Mouse (Mus musculus) lung, embryonic 15.5 days (tissue): ENCODE measurements at regions not wholly inside any gene's neighbourhood (a gene's known extent, or its start where the extent isn't known, plus 50 kb on each side); places are given as distances from the start of the nearest gene placed in this dataset.
A peak's percentile ranks its signal among the peaks of the same experiment; 100 is the strongest.
"Not testable (repeated sequence)": the region's sequence is repeated elsewhere in the genome, so short reads cannot be mapped to it uniquely, and the experiment has no call there.

Experiments used
- ATAC-seq: fragments of 200-750 bp; cut with Nextera tagmentation; 2 replicates; pipeline ENCODE4 v1.8.0; 2017; ENCODE audit warnings: moderate number of reproducible peaks, borderline replicate concordance; ENCODE audit not compliant: low FRiP score, low TSS enrichment; ENCODE audit errors: extremely low read depth
- H3K27ac ChIP-seq: fragments of 300-500 bp; sonication (generic); 2 replicates; pipeline ENCODE4 v1.5.1; 2015; ENCODE audit warnings: moderate library complexity, mild to moderate bottlenecking, inconsistent platforms
- H3K27me3 ChIP-seq: fragments of 300-500 bp; sonication (generic); 2 replicates; pipeline ENCODE4 v1.6.1; 2015; ENCODE audit warnings: inconsistent platforms
- H3K36me3 ChIP-seq: fragments of 300-500 bp; sonication (generic); 2 replicates; pipeline ENCODE4 v1.6.1; 2015; ENCODE audit warnings: inconsistent platforms
- H3K4me1 ChIP-seq: fragments of 300-500 bp; sonication (generic); 2 replicates; pipeline ENCODE4 v1.6.1; 2015; ENCODE audit warnings: inconsistent platforms
- H3K4me2 ChIP-seq: fragments of 300-500 bp; sonication (generic); 2 replicates; pipeline ENCODE4 v1.6.1; 2015; ENCODE audit warnings: inconsistent platforms, mild to moderate bottlenecking, moderate library complexity
- H3K4me3 ChIP-seq: fragments of 300-500 bp; sonication (generic); 2 replicates; pipeline ENCODE4 v1.5.1; 2015; ENCODE audit warnings: mild to moderate bottlenecking, inconsistent platforms
- H3K9ac ChIP-seq: fragments of 300-500 bp; sonication (generic); 2 replicates; pipeline ENCODE4 v1.6.1; 2015; ENCODE audit warnings: inconsistent platforms
- H3K9me3 ChIP-seq: fragments of 300-500 bp; sonication (generic); 2 replicates; pipeline ENCODE4 v1.6.1; 2016; ENCODE audit warnings: inconsistent platforms
- WGBS: fragments of 180-500 bp; shearing (Covaris S2); methylation state at CpG from one replicate; pipeline ENCODE4 v1.1.7; 2015; 5-methylcytosine and 5-hydroxymethylcytosine counted together

DNA sequence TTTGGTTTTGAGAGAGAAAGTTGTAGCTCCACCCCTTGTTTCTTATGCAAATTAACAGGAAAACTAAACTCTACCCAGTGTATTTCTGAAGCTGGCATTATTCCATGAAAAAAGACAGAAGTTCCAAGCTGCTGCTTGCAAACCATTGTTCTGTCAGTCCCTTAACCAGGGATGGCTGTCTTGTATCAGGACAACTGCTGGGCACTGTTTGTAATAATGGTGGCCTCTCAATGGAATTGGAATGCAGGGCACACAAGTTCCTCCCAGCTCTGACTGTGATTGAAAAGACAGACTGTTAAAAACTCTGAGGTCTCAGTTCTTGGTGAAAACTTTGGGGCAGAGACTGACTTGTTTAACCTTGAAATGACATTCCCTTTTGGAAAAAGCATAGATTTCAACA is 516.0 kb upstream of the Fam241a start:
- Histone ChIP-seq H3K4me1 (no peaks in the 10 kb centered on the region), H3K4me2 (no peak overlapping the region), H3K4me3 (no peak overlapping the region), H3K9ac (no peak overlapping the region), H3K36me3 (no peaks in the 10 kb centered on the region), H3K9me3 (no peaks in the 10 kb centered on the region), H3K27ac (no peak overlapping the region), H3K27me3 (no peaks in the 10 kb centered on the region)
- ATAC-seq: no peak

GRCm38 (mm10) chr3:128394805-128395204 is 498.7 kb upstream of the Fam241a start:
- no peak overlapping the region for H3K9ac ChIP-seq
- H3K27me3 ChIP-seq: no peaks in the 10 kb centered on the region
- ATAC-seq: no peak
- H3K9me3 ChIP-seq: no peaks in the 10 kb centered on the region
- H3K4me2 ChIP-seq: no peak overlapping the region
- no peak overlapping the region for H3K4me3 ChIP-seq
- no peak overlapping the region for H3K27ac ChIP-seq
- no peaks in the 10 kb centered on the region for H3K4me1 ChIP-seq
- WGBS: 91% methylated on average over 3 of the region's 3 CpGs
- no peaks in the 10 kb centered on the region for H3K36me3 ChIP-seq

DNA sequence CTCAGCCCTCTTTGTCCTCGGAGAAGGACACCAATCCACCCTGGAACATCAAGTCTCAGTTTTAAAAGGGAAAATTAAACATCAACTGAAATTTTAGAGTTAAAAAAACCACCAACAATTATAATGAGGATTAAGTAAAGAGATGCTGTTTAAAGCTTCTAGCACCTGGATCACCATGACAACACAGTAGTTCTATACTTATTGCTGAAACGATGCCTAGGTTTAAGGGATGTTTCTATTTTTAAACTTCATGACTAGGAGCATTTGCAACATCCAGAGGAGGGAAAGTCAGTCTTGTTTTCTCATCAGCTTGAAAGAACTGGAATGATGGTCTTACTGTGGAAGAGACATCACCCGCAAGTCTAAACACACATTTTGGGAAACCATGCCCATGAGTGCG is 484.5 kb upstream of the Fam241a start:
- ATAC-seq: no peak
- Histone ChIP-seq H3K27me3 (no peaks in the 10 kb centered on the region), H3K9me3 (no peaks in the 10 kb centered on the region), H3K4me2 (no peak overlapping the region), H3K36me3 (no peaks in the 10 kb centered on the region), H3K27ac (no peak overlapping the region), H3K9ac (no peak overlapping the region), H3K4me1 (no peaks in the 10 kb centered on the region), H3K4me3 (no peak overlapping the region)
- 80% methylated on average over 4 of the region's 4 CpGs for WGBS

DNA sequence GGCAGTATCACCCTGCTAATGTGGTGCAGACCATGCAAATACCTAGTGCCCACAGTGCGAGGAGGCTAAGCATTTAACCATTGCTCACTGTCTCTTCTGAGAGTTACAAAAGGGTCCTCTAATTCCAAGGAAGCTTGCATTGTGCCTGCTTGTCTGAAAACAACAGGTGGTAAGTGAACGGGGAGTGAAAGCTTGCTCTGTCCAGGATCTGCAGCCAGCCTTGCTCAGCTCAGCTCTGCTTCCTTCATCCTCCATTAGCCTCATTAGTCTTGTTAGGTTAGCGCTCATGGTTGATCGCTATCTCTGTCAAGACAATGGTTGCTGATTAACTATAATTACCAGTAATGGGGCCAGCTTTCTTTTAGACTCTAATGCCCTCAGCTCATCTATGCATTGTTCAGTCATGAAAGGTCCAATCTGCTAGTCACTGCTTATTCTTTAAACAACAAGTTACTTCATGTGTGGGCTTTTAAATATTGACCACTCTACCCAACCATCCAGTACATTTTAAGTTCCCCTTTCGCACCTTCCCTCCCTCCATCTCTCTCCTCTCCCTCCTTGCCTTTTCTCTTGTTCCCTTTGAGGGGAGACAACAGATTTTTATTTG is 473.5 kb upstream of the Fam241a start:
- Histone ChIP-seq H3K36me3 (no peaks in the 10 kb centered on the region), H3K4me2 (no peak overlapping the region), H3K9ac (no peak overlapping the region), H3K9me3 (no peaks in the 10 kb centered on the region), H3K4me1 (no peaks in the 10 kb centered on the region), H3K27me3 (no peaks in the 10 kb centered on the region), H3K4me3 (no peak overlapping the region), H3K27ac (no peak overlapping the region)
- ATAC-seq: no peak
- WGBS: 41% methylated on average over 5 of the region's 5 CpGs

- Histone ChIP-seq H3K9ac (no peak overlapping the region), H3K4me3 (no peak overlapping the region), H3K27ac (no peak overlapping the region), H3K36me3 (no peaks in the 10 kb centered on the region), H3K4me2 (no peak overlapping the region), H3K4me1 (no peaks in the 10 kb centered on the region), H3K9me3 (no peaks in the 10 kb centered on the region), H3K27me3 (no peaks in the 10 kb centered on the region)
- WGBS: 82% methylated on average over 2 of the region's 2 CpGs
- no peak for ATAC-seq
Observed at GRCm38 (mm10) chr3:128362310-128362709, 466.2 kb upstream of the Fam241a start.

- not testable (repeated sequence) for H3K4me3 ChIP-seq, H3K4me1 ChIP-seq, H3K4me2 ChIP-seq, ATAC-seq, H3K9me3 ChIP-seq, H3K36me3 ChIP-seq, H3K27ac ChIP-seq, H3K9ac ChIP-seq
- WGBS: 0% methylated on average over 2 of the region's 2 CpGs
- H3K27me3 ChIP-seq: peaks cover 17% of the 10 kb centered on the region
Observed at GRCm38 (mm10) chr3:128349123-128349522, 453.0 kb upstream of the Fam241a start.

DNA sequence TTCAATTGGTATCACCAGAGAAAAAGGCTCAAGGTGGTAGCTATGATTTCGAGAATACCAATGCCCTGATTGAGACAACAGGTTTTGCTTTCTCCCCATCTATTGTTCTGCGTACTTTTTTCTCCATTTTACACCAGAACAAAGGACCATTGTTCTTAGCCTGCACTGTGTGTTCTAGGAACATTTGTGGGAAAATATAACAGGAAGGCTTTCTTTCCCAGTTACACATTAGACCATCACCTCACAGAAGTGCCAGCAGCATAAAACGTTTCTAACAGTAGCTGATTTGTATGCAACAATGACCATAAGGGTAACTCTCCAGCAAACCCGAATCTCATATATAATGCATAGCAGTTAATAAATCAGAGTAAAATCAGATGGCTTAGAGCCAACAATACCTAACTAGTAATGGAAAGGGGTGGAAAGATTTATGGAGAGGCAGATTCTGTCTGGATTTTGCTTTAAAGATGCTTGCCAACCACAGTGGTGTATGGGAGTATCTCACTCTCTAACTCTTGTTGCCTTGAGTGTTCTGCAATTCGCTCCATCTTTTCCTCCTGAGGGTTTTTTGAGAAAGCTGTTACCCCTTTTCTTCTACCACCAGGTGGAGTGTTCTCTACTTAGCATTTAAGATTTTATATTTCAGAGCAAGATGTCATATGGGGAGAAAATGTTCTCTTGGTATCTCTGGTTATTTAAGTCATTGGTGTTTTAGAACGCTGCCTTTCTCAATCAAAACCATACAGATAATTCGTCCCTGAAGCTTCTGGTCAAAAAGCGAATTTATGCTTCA is 451.9 kb upstream of the Fam241a start:
- H3K9me3 ChIP-seq: no peaks in the 10 kb centered on the region
- no peak for ATAC-seq
- H3K4me2 ChIP-seq: no peak overlapping the region
- H3K27ac ChIP-seq: no peak overlapping the region
- H3K9ac ChIP-seq: no peak overlapping the region
- no peaks in the 10 kb centered on the region for H3K36me3 ChIP-seq
- H3K4me1 ChIP-seq: no peaks in the 10 kb centered on the region
- no peak overlapping the region for H3K4me3 ChIP-seq
- 49% methylated on average over 8 of the region's 8 CpGs for WGBS
- H3K27me3 ChIP-seq: peaks cover 17% of the 10 kb centered on the region

- Histone ChIP-seq H3K27me3 (no peaks in the 10 kb centered on the region), H3K4me1 (no peaks in the 10 kb centered on the region), H3K36me3 (no peaks in the 10 kb centered on the region), H3K9ac (no peak overlapping the region), H3K9me3 (no peaks in the 10 kb centered on the region), H3K4me2 (no peak overlapping the region), H3K4me3 (no peak overlapping the region), H3K27ac (no peak overlapping the region)
- ATAC-seq: no peak
- WGBS: 68% methylated on average over 2 of the region's 2 CpGs
Observed at GRCm38 (mm10) chr3:128337508-128337907, 441.4 kb upstream of the Fam241a start.

DNA sequence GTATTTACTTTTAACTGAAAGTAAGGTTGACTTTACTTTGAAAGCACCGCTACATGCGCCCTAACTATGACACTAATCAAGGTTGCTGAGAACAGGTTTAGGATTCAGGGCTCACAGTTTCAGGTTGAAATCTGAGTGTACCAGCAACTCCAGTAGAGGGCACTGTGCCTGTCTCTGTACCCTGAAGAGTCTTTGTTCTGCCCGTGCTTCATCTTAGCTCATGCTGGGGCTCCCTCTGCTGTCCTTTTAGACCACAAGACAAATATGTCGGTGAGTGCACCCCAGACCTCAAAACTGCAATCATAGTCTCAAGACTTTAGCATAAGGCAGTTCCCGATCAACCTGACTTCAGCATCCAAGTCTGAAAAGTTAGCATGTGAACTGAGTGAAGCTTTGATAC is 440.9 kb upstream of the Fam241a start:
- Histone ChIP-seq H3K27ac (no peak overlapping the region), H3K27me3 (no peaks in the 10 kb centered on the region), H3K4me2 (no peak overlapping the region), H3K9me3 (no peaks in the 10 kb centered on the region), H3K4me3 (no peak overlapping the region), H3K4me1 (no peaks in the 10 kb centered on the region), H3K9ac (no peak overlapping the region), H3K36me3 (no peaks in the 10 kb centered on the region)
- 12% methylated on average over 5 of the region's 5 CpGs for WGBS
- peak; percentile 55; the same call in 1 of the 2 replicates for ATAC-seq

GRCm38 (mm10) chr3:128327677-128328076 is 431.6 kb upstream of the Fam241a start:
- no peak overlapping the region for H3K4me3 ChIP-seq
- no peaks in the 10 kb centered on the region for H3K36me3 ChIP-seq
- no peak for ATAC-seq
- H3K4me1 ChIP-seq: no peaks in the 10 kb centered on the region
- H3K9ac ChIP-seq: no peak overlapping the region
- no peak overlapping the region for H3K27ac ChIP-seq
- no peaks in the 10 kb centered on the region for H3K27me3 ChIP-seq
- 65% methylated on average over 5 of the region's 5 CpGs for WGBS
- no peaks in the 10 kb centered on the region for H3K9me3 ChIP-seq
- H3K4me2 ChIP-seq: no peak overlapping the region

DNA sequence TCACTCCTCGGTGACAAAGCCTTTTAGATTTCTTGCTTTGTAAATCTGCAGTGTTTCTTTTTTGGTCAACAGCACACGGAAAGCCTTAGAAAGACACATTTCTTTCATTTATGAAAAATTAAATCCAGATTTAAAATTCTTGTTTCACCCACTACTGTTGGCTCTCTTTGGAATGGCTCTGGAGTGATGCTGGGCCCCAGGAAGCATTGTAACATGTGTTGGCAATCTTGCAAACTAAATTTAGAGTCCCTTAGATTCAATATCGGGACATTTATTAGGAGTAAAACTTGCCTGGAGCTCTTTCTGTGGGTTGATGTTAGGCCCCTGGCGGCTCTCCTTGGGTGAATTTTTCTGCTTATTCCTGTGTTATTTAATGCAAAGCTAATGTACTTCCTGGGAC is 405.2 kb upstream of the Fam241a start:
- no peak for ATAC-seq
- H3K9me3 ChIP-seq: no peaks in the 10 kb centered on the region
- no peak overlapping the region for H3K4me2 ChIP-seq
- no peaks in the 10 kb centered on the region for H3K36me3 ChIP-seq
- H3K27me3 ChIP-seq: no peaks in the 10 kb centered on the region
- no peaks in the 10 kb centered on the region for H3K4me1 ChIP-seq
- H3K27ac ChIP-seq: no peak overlapping the region
- H3K4me3 ChIP-seq: no peak overlapping the region
- WGBS: 84% methylated on average over 4 of the region's 4 CpGs
- H3K9ac ChIP-seq: no peak overlapping the region

DNA sequence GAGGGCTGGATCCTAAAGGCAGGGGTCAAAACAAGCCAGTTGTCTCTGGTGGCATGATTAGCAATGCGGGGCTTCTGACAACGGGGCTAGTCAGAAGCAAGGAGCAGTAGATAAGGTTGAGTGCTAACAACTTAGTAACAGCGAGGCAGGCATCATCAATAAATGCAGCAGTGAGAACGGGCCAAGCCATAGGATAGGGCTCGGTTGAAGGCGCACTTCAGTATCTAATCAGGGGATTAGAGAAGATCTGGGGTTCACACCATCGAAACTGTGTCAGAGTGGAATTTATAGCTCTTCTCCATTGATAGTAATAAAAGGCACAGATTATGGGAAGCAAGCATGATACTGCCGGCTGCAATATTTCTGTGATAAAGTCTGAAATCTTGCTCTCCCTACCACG is 402.0 kb upstream of the Fam241a start:
- H3K4me2 ChIP-seq: no peak overlapping the region
- WGBS: 55% methylated on average over 9 of the region's 9 CpGs
- ATAC-seq: no peak
- H3K9me3 ChIP-seq: no peaks in the 10 kb centered on the region
- H3K27me3 ChIP-seq: no peaks in the 10 kb centered on the region
- no peaks in the 10 kb centered on the region for H3K4me1 ChIP-seq
- H3K27ac ChIP-seq: no peak overlapping the region
- no peak overlapping the region for H3K4me3 ChIP-seq
- H3K36me3 ChIP-seq: no peaks in the 10 kb centered on the region
- no peak overlapping the region for H3K9ac ChIP-seq
